Mouse (Mus musculus): Measurements from ENCODE around the gene Bpifb1.

- TF ChIP-seq CTCF (IDR thresholded peaks at IDR 0.05; ENCODE audit: low read depth, low read length): no peak
- no peak for TF ChIP-seq POLR2A (IDR thresholded peaks at IDR 0.05; ENCODE audit: extremely low read depth, insufficient read depth, low read length)
Observed at GRCm38 (mm10) chr2:154255770-154256169, 65.2 kb downstream of the Bpifb1 start.
